Mouse (Mus musculus) lung, adult 2 months (tissue): Measurements from ENCODE around the gene Foxo1.

Experiments used
- CTCF ChIP-seq: fragments of 200-500 bp; IDR thresholded peaks from 2 replicates; pipeline ENCODE4 v1.5.1; 2011; ENCODE audit warnings: mild to moderate bottlenecking, low read length, control low read depth; ENCODE audit not compliant: insufficient read depth
- POLR2A ChIP-seq: fragments of 200-500 bp; IDR thresholded peaks from 2 replicates; pipeline ENCODE4 v1.6.1; 2011; ENCODE audit warnings: low read depth, mild to moderate bottlenecking, control low read depth, low read length, borderline replicate concordance; ENCODE audit errors: extremely low read depth

DNA sequence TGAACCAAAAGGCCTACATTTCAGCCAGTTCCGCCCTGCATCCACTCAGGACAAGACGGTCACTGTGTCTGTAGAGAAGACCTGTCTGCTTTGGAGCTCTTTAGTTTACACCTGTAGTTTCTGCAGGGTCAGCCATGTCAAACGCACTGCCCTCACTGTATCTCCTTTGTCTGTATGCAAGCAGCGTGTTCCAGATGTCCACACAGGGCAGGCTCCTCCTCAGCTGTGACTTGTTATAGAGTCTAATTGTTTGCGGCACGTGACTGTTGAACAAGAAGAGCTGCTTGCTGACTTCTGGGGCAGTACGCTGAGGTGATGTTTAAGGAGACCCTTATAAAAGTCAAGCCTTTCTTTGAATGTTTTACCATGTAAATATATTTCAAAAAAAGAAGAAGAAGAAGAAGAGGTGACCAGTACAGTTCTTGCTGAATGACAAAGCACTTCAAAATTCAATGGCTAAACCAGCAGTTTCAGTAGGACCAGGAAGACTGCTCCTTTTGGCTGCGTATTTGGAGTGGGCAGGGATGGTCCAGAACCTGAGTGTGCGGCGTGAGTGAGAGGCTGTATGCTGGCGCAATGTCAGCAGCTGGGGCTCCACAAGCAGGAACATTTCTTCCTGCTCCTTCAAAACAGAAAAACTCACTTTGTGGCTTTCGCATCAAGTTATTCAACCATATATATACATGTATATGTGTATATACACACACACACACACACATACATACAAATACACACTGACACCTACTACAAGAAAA is 52.6 kb downstream of the Foxo1 start:
- TF ChIP-seq POLR2A, result no peak
- no peak for TF ChIP-seq CTCF
